Mouse (Mus musculus): Measurements from ENCODE around the gene Gm20916.
"Not testable (repeated sequence)": the region's sequence is repeated elsewhere in the genome, so short reads cannot be mapped to it uniquely, and the experiment has no call there.

Gm20916 gene

GRCm38 (mm10) chrY:79319265-79319664 is at the start of gene Gm20916:
Gene Gm20916, plus strand, starts transcription at chrY:79319565.
- DNase-seq: not testable (repeated sequence)

All from kidney, postnatal 4 days (tissue).